Mouse (Mus musculus): ENCODE measurements around the gene Sp110. TPM values are rescaled to one million over a fixed set of nuclear protein-coding genes. Genes with fewer than 3 reads are reported as not detected.
"Not testable (repeated sequence)": the region's sequence is repeated elsewhere in the genome, so short reads cannot be mapped to it uniquely, and the experiment has no call there.

The Sp110 gene
- polyA plus RNA-seq, 1 experiment from 2014 or later, result 1.7 TPM

DNA sequence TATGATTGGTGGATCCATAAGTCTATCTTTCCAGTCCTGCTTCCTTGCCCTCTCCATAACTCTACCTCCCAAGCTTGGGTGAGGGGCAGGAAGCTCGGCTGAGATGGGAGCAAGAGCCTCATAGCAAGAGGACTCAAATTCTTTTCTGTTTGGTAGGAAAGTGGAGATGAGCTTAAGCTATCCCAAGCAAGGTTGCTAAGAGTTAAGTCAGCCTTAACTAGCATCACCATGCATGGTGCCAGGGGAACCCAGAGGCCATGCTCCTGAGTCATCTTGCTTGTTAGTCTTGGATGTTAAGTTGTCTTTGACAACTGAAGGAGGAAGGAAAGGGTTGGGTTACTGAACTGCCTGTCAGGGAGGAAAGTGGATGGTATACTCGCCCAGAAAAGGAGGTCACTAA, 9.9 kb downstream of the Sp110 start:
- 80% methylated on average over 1 of the region's 2 CpGs for WGBS
- H3K4me3 ChIP-seq (replicated peaks); H3K4me2 ChIP-seq (replicated peaks); H3K36me3 ChIP-seq; H3K4me1 ChIP-seq (replicated peaks); H3K9ac ChIP-seq; ATAC-seq; H3K27ac ChIP-seq; H3K27me3 ChIP-seq (replicated peaks); H3K9me3 ChIP-seq: not testable (repeated sequence)

DNA sequence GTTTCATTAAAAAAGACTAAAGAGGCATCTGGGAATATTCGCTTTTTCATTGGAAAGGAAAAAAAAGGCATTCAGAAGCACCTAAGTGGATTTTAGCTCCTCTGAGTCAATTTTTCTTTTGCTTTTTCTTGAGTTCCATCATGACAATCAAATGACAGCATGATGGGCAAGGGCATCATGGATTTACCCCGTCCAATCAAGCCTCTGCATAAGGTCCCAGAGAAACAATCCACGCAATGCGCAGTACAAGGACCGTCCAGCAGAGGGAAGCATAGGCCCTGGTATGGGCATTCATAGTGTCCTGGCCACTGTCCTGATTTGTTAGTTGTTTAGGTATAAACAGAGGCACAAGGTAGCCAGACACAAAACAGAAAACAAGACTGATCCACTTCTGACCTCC, 17.1 kb downstream of the Sp110 start:
- not testable (repeated sequence) for H3K9me3 ChIP-seq; H3K36me3 ChIP-seq; ATAC-seq; H3K9ac ChIP-seq; H3K4me3 ChIP-seq (replicated peaks); H3K4me1 ChIP-seq (replicated peaks); H3K27ac ChIP-seq; H3K27me3 ChIP-seq (replicated peaks); H3K4me2 ChIP-seq (replicated peaks)
- 31% methylated on average over 5 of the region's 5 CpGs for WGBS

DNA sequence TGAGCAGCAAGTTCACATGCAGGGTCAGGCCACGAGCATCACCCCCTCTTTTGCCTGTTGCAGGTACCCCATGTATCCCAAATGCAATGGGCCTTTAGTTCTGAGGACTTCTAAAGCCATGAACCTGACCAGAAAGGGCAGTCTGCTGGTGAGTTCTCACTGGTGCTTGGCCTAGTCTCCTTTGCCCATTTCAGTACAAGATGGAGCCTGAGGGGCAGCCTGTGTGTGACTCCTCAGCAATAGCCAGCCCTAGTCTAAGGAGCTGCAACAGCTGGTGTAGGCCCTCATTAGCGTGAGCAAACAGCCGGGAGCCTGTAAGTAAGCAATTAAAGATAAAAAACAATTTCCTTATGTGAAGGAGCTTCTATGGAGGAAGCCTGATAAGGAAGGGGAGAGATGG, 18.0 kb downstream of the Sp110 start:
- H3K9me3 ChIP-seq; ATAC-seq; H3K27ac ChIP-seq; H3K36me3 ChIP-seq; H3K4me3 ChIP-seq (replicated peaks); H3K9ac ChIP-seq; H3K27me3 ChIP-seq (replicated peaks); H3K4me1 ChIP-seq (replicated peaks); H3K4me2 ChIP-seq (replicated peaks): not testable (repeated sequence)
- 55% methylated on average over 3 of the region's 3 CpGs for WGBS

DNA sequence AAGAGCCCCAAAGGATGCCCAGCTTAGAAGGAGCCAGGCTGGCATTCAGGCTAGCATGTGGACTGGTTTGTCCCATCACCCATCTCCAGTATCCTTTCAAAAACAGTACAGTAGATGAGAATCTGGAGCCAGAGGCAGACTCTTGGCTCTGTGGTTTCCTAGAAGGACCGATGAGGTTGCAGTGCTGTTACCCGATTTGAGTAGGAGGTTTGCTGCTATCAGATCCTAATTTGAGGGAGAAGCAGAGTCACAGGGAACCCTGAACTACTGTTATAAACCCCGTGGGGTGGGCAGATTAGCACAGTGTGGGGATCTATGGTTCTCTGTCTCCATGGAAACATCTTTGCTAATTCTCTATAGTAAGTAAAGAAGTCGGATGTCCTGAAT, 18.5 kb downstream of the Sp110 start:
- not testable (repeated sequence) for H3K4me3 ChIP-seq (replicated peaks); H3K9me3 ChIP-seq; H3K9ac ChIP-seq; H3K27ac ChIP-seq; H3K36me3 ChIP-seq; H3K27me3 ChIP-seq (replicated peaks); H3K4me1 ChIP-seq (replicated peaks); ATAC-seq; H3K4me2 ChIP-seq (replicated peaks)
- WGBS, result 66% methylated on average over 3 of the region's 4 CpGs

DNA sequence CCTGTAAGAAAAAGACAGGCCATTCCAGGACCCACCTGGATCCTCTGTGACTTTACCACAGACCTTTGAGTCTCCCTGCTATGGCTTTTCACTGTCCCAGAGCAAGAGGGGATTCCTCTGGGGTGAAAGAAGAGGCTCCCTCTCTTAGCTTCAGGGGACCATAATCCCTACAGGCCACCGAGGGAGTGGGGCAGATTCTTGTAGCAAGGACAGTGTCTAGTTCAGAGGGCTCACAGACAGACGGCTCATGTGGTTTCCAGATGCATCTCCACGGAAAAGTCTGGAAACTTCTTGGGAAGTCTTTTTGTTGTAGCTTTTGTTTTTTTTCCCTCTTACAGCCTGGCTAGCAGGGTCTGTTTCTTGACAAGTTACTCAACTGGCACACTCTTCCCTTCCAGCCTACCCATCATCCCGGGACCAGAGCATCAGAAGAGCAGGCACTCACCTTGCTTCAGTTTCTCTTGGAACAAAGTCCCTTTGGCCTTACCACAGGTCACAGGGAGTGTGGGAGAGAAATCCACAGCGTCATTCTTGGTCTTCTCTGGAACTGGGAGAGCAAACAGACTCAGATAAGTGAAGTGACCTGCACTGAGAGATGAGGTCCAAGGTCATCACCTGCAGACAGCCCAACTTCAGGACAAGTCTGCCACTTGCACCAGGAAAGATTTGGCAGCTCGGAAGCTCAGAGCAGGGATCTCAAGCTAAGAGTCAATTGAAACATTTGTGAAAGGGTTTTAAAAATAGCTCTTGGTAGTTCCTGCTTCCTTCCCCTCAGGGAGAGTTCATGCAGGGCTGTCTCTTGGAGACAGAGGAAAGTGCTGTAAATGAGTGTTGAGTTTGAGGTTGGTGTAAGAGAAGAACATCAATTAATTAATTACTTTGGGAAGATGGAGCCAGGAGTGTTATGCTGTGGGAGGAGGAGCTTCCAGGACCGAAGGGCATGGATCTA, 19.1 kb downstream of the Sp110 start:
- H3K4me3 ChIP-seq (replicated peaks); H3K36me3 ChIP-seq; H3K4me2 ChIP-seq (replicated peaks); H3K27me3 ChIP-seq (replicated peaks); H3K9me3 ChIP-seq; H3K9ac ChIP-seq; ATAC-seq; H3K27ac ChIP-seq; H3K4me1 ChIP-seq (replicated peaks): not testable (repeated sequence)
- WGBS, result 59% methylated on average over 6 of the region's 7 CpGs

DNA sequence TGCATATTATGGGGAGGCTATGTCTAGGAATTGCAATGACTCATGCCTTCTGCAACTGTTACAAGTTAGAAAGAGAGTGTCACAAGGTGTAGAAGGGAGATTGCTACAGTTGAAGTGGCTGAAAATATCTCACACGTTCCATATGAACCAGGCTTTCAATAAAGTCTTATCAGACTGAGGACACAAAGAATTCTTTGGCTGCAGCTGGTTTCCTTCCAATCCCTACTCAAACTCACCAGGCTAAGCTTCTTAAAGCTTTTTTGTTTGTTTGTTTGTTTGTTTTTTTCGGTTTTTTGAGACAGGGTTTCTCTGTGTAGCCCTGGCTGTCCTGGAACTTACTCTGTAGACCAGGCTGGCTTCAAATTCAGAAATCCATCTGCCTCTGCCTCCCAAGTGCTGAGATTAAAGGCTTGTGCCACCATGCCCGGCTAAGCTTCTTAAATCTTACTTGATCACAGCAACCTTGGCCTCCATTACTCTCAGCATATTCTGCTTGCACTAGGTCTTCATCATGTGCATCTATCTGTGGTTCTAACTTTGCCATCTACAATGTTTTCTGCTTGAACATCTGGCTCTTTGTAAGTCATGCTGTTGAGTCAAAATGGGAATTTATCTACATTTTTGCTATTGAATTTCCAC, 20.1 kb downstream of the Sp110 start:
- H3K9ac ChIP-seq; H3K9me3 ChIP-seq; H3K4me1 ChIP-seq (replicated peaks); H3K4me3 ChIP-seq (replicated peaks); H3K27me3 ChIP-seq (replicated peaks); H3K4me2 ChIP-seq (replicated peaks); ATAC-seq; H3K36me3 ChIP-seq; H3K27ac ChIP-seq: not testable (repeated sequence)
- 59% methylated on average over 3 of the region's 3 CpGs for WGBS

DNA sequence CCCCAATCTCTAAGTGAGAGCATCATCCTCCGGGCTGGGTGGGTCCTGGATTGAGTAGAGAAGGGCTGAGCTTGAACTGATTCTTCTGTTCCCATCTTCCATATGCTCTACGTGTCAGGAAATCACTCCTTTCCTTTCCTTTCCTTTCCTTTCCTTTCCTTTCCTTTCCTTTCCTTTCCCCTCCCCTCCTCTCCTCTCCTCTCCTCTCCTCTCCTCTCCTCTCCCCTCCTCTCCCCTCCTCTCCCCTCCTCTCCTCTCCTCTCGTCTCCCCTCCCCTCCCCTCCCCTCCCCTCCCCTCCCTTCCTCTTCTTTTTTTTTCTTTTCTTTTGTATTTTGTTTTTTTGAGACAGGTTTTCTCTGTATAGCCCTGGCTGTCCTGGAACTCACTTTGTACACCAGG, 23.2 kb downstream of the Sp110 start, which contains the start of gene G530012D18Rik:
G530012D18Rik (plus strand) TSS at position 301 of the 400 bp plus-strand sequence.
- not testable (repeated sequence) for H3K36me3 ChIP-seq; H3K4me2 ChIP-seq (replicated peaks); H3K9me3 ChIP-seq; H3K9ac ChIP-seq; ATAC-seq; H3K27me3 ChIP-seq (replicated peaks); H3K4me1 ChIP-seq (replicated peaks); H3K4me3 ChIP-seq (replicated peaks); H3K27ac ChIP-seq
- WGBS, result 74% methylated on average over 2 of the region's 3 CpGs

DNA sequence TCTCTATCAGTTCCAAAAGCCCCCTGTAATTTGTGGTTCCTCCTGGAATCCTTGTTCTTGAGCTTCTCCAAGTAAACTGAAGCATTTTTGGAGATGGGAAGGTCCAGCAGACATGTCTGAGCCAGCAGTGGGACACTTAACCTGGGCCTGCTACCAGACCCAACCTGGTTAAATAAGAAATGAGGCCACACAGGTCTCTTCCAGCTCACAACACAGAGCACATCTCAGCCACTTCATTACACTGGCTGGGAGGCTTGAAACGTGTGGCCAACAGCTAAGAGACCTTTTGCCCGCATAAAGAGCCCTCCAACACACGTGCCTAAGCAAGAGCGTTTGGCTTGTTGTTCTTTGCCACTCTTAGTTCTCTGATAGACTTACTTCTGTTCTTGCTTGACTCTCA, 25.1 kb downstream of the Sp110 start:
- not testable (repeated sequence) for ATAC-seq; H3K4me3 ChIP-seq (replicated peaks); H3K36me3 ChIP-seq; H3K4me1 ChIP-seq (replicated peaks); H3K4me2 ChIP-seq (replicated peaks); H3K27ac ChIP-seq; H3K9ac ChIP-seq; H3K9me3 ChIP-seq; H3K27me3 ChIP-seq (replicated peaks)
- 75% methylated on average over 4 of the region's 4 CpGs for WGBS

DNA sequence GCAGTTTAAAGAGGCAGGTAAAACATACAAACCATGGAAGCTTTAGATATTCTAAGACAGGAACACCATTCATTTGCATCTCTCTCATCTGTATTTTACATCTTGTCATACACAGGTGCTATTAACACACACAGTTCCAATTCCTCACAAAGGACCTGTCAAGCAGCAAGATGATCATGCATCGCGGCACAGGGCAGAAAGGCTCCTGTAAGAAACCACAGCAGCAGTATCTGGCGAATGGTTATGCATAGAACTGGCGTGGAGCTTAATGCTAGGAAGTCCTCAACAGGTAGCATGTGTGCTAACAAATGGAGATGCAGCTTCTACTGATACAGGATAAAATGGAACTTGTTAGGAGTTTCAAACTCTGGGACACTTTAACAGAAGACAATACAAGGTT, 43.4 kb downstream of the Sp110 start:
- H3K27ac ChIP-seq, result not testable (repeated sequence)
- 81% methylated on average over 4 of the region's 4 CpGs for WGBS

DNA sequence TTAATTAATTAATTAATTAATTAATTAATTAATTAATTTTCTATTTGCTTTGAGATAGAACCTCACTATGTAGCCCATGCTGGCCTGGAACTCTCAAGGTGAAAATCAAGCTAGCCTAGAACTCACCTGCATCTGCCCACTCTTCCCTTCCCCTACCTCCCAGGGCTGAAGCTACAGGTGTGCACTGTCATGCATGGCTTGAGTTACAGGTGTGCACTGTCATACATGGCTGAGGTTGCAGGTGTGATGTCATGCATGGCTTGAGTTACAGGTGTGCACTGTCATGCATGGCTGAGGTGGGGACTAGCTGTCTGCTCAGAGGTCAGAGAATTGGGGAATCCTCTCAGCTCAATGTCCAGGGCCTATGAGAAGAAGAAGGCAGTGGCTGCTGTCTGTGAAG, 52.2 kb downstream of the Sp110 start:
- H3K4me2 ChIP-seq (replicated peaks); ATAC-seq; H3K36me3 ChIP-seq; H3K4me1 ChIP-seq (replicated peaks); H3K9me3 ChIP-seq; H3K4me3 ChIP-seq (replicated peaks); H3K9ac ChIP-seq; H3K27ac ChIP-seq; H3K27me3 ChIP-seq (replicated peaks): not testable (repeated sequence)

More for the DNA sequence above, 43.4 kb downstream of the Sp110 start:
- H3K4me2 ChIP-seq (replicated peaks); H3K27me3 ChIP-seq (replicated peaks); H3K36me3 ChIP-seq; H3K9me3 ChIP-seq; H3K4me3 ChIP-seq (replicated peaks); H3K9ac ChIP-seq; ATAC-seq; H3K4me1 ChIP-seq (replicated peaks): not testable (repeated sequence)

DNA sequence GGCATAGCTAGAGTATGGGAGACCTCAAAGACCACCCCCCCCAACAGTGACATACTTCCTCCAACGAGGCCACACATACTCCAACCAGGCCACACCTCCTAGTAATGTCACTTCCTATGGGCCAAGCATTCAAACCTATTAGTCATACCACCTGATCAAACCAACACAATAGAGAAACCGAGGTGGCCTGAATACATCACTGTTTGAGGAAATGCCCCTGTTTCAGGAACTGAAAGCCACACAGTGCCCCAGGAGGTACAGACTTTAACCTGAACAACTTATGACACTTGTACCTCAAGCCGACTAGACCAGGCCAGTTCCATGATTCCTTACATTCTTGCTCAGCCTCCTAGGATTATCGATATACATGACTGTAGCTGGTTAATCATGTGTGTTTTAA, 54.8 kb downstream of the Sp110 start:
- not testable (repeated sequence) for H3K4me1 ChIP-seq (replicated peaks); H3K9ac ChIP-seq; H3K9me3 ChIP-seq; H3K4me2 ChIP-seq (replicated peaks); H3K27ac ChIP-seq; H3K4me3 ChIP-seq (replicated peaks); H3K27me3 ChIP-seq (replicated peaks); H3K36me3 ChIP-seq; ATAC-seq
- 59% methylated on average over 4 of the region's 4 CpGs for WGBS

DNA sequence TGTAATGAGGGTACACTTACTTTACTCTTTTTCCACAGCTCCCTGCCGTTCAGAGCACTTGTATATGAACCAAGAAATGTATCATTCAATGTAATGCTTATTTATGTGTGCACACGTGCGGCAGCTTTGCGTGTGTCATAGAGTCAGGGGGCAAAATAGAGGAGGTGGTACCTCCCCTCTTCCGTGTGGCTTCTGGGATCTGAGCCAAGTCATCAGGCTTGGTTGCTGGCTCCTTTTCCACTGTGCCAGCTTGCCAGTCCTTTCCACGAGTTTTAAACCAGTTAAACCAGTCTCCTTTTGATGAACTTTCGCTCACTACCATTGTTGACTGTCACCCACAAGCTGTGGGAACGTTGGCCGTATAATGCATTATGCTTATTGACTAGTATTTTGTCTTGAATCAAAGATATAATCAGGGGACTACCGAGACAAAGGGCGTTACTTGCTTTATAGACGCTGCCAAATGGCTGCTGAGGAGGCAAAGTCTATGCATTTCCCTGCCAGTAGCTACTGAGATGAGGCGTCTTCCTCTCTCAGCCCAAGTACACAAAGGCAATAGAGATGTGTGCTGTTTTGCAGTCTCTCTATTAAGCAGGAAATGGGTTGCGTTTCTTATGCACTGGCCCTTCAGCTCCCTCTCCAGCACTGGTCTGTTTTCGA, 70.0 kb downstream of the Sp110 start:
- not testable (repeated sequence) for H3K9me3 ChIP-seq; H3K4me2 ChIP-seq (replicated peaks); H3K27me3 ChIP-seq (replicated peaks); H3K27ac ChIP-seq; ATAC-seq; H3K36me3 ChIP-seq; H3K9ac ChIP-seq; H3K4me1 ChIP-seq (replicated peaks); H3K4me3 ChIP-seq (replicated peaks)
- 75% methylated on average over 13 of the region's 15 CpGs for WGBS

Measured in intestine, embryonic 15.5 days (tissue).